Mouse (Mus musculus) heart, embryonic 10.5 days (tissue): ENCODE data around the gene Smarcd1. TPM values are rescaled to one million over a fixed set of nuclear protein-coding genes. Genes with fewer than 3 reads are reported as not detected.

Source experiments
- DNase-seq: peaks from one replicate; pipeline ENCODE4 v3.0.0-alpha.2; 2017; ENCODE audit warnings: low spot score
- H3K27ac ChIP-seq: fragments of 300-500 bp; sonication (generic); 2 replicates; pipeline ENCODE4 v1.5.1; 2016; ENCODE audit warnings: mild to moderate bottlenecking
- H3K27me3 ChIP-seq: fragments of 300-500 bp; sonication (generic); 2 replicates; pipeline ENCODE4 v1.6.1; 2016; ENCODE audit warnings: mild to moderate bottlenecking; ENCODE audit not compliant: poor library complexity, insufficient read depth, severe bottlenecking
- H3K36me3 ChIP-seq: fragments of 300-500 bp; sonication (generic); 2 replicates; pipeline ENCODE4 v1.6.1; 2016; ENCODE audit warnings: mild to moderate bottlenecking, moderate library complexity
- H3K4me1 ChIP-seq: fragments of 300-500 bp; sonication (generic); 2 replicates; pipeline ENCODE4 v1.6.1; 2016; ENCODE audit warnings: mild to moderate bottlenecking
- H3K4me3 ChIP-seq: fragments of 300-500 bp; sonication (generic); 2 replicates; pipeline ENCODE4 v1.5.1; 2016; ENCODE audit warnings: mild to moderate bottlenecking, moderate library complexity
- H3K9me3 ChIP-seq: fragments of 300-500 bp; sonication (generic); 2 replicates; pipeline ENCODE4 v1.6.1; 2016; ENCODE audit warnings: mild to moderate bottlenecking, moderate library complexity
- WGBS: fragments of 180-500 bp; shearing (Covaris S2); methylation state at CpG from one replicate; pipeline ENCODE4 v1.1.7; 2016; 5-methylcytosine and 5-hydroxymethylcytosine counted together
- polyA plus RNA-seq: library from polyadenylated mRNA; unstranded; fragments of >200 nt; fragmentation: Nextera tagmentation; extraction: Ambion mirVana; gene quantifications from 2 replicates; pipeline ENCODE4 v1.2.1, GENCODE M21; 2016

The Smarcd1 gene
- polyA plus RNA-seq, 1 experiment from 2014 or later, result 45.5 TPM

- peaks cover 64% of the 10 kb centered on the region for H3K36me3 ChIP-seq
- WGBS, result 93% methylated on average over 3 of the region's 3 CpGs
- DNase-seq, result no peak
Measured at GRCm38 (mm10) chr15:99731678-99732077, 29.7 kb downstream of the Smarcd1 start.

GRCm38 (mm10) chr15:99733186-99733585 lies 31.3 kb downstream of the Smarcd1 start:
- no peaks in the 10 kb centered on the region for H3K9me3 ChIP-seq
- H3K4me1 ChIP-seq, result no peaks in the 10 kb centered on the region
- 97% methylated on average over 5 of the region's 5 CpGs for WGBS
- no peak overlapping the region for H3K27ac ChIP-seq
- DNase-seq, result no peak
- H3K27me3 ChIP-seq, result no peaks in the 10 kb centered on the region
- peaks cover 69% of the 10 kb centered on the region for H3K36me3 ChIP-seq
- no peak overlapping the region for H3K4me3 ChIP-seq

More at GRCm38 (mm10) chr15:99731678-99732077, 29.7 kb downstream of the Smarcd1 start:
- H3K27me3 ChIP-seq, result no peaks in the 10 kb centered on the region
- no peak overlapping the region for H3K4me3 ChIP-seq
- no peaks in the 10 kb centered on the region for H3K9me3 ChIP-seq
- H3K4me1 ChIP-seq, result peaks cover under 1% of the 10 kb centered on the region
- H3K27ac ChIP-seq, result no peak overlapping the region

GRCm38 (mm10) chr15:99735631-99736030 lies 33.7 kb downstream of the Smarcd1 start:
- no peak overlapping the region for H3K4me3 ChIP-seq
- H3K4me1 ChIP-seq, result no peaks in the 10 kb centered on the region
- H3K9me3 ChIP-seq, result no peaks in the 10 kb centered on the region
- no peaks in the 10 kb centered on the region for H3K27me3 ChIP-seq
- no peak overlapping the region for H3K27ac ChIP-seq
- no peak for DNase-seq
- WGBS, result 85% methylated on average over 2 of the region's 2 CpGs
- H3K36me3 ChIP-seq, result peaks cover 76% of the 10 kb centered on the region

GRCm38 (mm10) chr15:99736675-99737074 lies 34.7 kb downstream of the Smarcd1 start:
- H3K36me3 ChIP-seq, result peaks cover 83% of the 10 kb centered on the region

GRCm38 (mm10) chr15:99740229-99740628 lies 38.3 kb downstream of the Smarcd1 start:
- WGBS, result 91% methylated on average over 4 of the region's 4 CpGs
- Histone ChIP-seq H3K27me3 (no peaks in the 10 kb centered on the region), H3K9me3 (no peaks in the 10 kb centered on the region), H3K4me1 (no peaks in the 10 kb centered on the region), H3K4me3 (no peak overlapping the region), H3K36me3 (peaks cover 85% of the 10 kb centered on the region), H3K27ac (no peak overlapping the region)
- DNase-seq, result no peak

More at GRCm38 (mm10) chr15:99736675-99737074, 34.7 kb downstream of the Smarcd1 start:
- Histone ChIP-seq H3K4me3 (no peak overlapping the region), H3K9me3 (no peaks in the 10 kb centered on the region), H3K27me3 (no peaks in the 10 kb centered on the region), H3K4me1 (no peaks in the 10 kb centered on the region), H3K27ac (no peak overlapping the region)
- WGBS, result 85% methylated on average over 11 of the region's 11 CpGs
- no peak for DNase-seq

- Histone ChIP-seq H3K4me1 (peaks cover 9% of the 10 kb centered on the region; the same call in 1 of the 2 replicates), H3K27me3 (no peaks in the 10 kb centered on the region), H3K36me3 (peaks cover 16% of the 10 kb centered on the region), H3K27ac (no peak overlapping the region), H3K4me3 (no peak overlapping the region), H3K9me3 (no peaks in the 10 kb centered on the region)
- 68% methylated on average over 3 of the region's 3 CpGs for WGBS
- DNase-seq, result no peak
Measured at GRCm38 (mm10) chr15:99754204-99754603, 52.3 kb downstream of the Smarcd1 start.

Other genes with a start within 250 kb of the Smarcd1 start
- 10.7 and 12.8 TPM in 2 replicates for gene Nckap5l, start 244.4 kb upstream of the Smarcd1 start, polyA plus RNA-seq
- gene Bcdin3d, start 227.4 kb upstream of the Smarcd1 start, polyA plus RNA-seq, result 11.8 and 13.7 TPM in 2 replicates
- gene Faim2, start 174.0 kb upstream of the Smarcd1 start, polyA plus RNA-seq, result 0.59 and 0.68 TPM in 2 replicates
- 0.15 TPM in 1 of 2 replicates, not detected in the other for gene Aqp2, start 123.1 kb upstream of the Smarcd1 start, polyA plus RNA-seq
- 3.5 and 5.3 TPM in 2 replicates for gene Aqp5, start 111.3 kb upstream of the Smarcd1 start, polyA plus RNA-seq
- gene Aqp6, start 100.7 kb upstream of the Smarcd1 start, polyA plus RNA-seq, result 0.06 TPM in 1 of 2 replicates, not detected in the other
- gene Racgap1, start 50.5 kb upstream of the Smarcd1 start, polyA plus RNA-seq, result 138 TPM in 2 replicates
- gene Asic1, start 31.8 kb upstream of the Smarcd1 start, polyA plus RNA-seq, result 3.2 and 5.2 TPM in 2 replicates
- gene Gm17349, start 3.4 kb downstream of the Smarcd1 start, polyA plus RNA-seq, result not detected in 2 replicates
- 0.74 and 0.87 TPM in 2 replicates for gene Gpd1, start 15.4 kb downstream of the Smarcd1 start, polyA plus RNA-seq
- gene Cox14, start 23.5 kb downstream of the Smarcd1 start, polyA plus RNA-seq, result 164 and 187 TPM in 2 replicates
- 56.5 and 60.3 TPM in 2 replicates for gene Cers5, start 70.8 kb downstream of the Smarcd1 start, polyA plus RNA-seq
- 25.9 and 29.4 TPM in 2 replicates for gene Lima1, start 173.3 kb downstream of the Smarcd1 start, polyA plus RNA-seq